Mouse (Mus musculus): ENCODE results near the gene Phxr2. TPM values are rescaled to one million over a fixed set of nuclear protein-coding genes. Genes with fewer than 3 reads are reported as not detected.
"Not testable (repeated sequence)": the region's sequence is repeated elsewhere in the genome, so short reads cannot be mapped to it uniquely, and the experiment has no call there.

Phxr2 gene
- polyA plus RNA-seq, 1 experiment from 2014 or later, result 0.16 TPM

GRCm38 (mm10) chr10:99157697-99158096 lies 31.6 kb upstream of the Phxr2 start:
- 95% methylated on average over 10 of the region's 10 CpGs for WGBS
- not testable (repeated sequence) for H3K9ac ChIP-seq; H3K27me3 ChIP-seq (replicated peaks); H3K4me2 ChIP-seq (replicated peaks); H3K27ac ChIP-seq; H3K4me1 ChIP-seq; H3K4me3 ChIP-seq; H3K36me3 ChIP-seq; ATAC-seq (ENCODE audit: low FRiP score, low read depth); H3K9me3 ChIP-seq

- WGBS, result 90% methylated on average over 5 of the region's 5 CpGs
- Histone ChIP-seq H3K36me3 (peaks cover 5% of the 10 kb centered on the region), H3K4me2 (replicated peaks) (no peak overlapping the region), H3K9ac (no peak overlapping the region), H3K27me3 (replicated peaks) (no peaks in the 10 kb centered on the region), H3K27ac (no peak overlapping the region), H3K9me3 (no peaks in the 10 kb centered on the region), H3K4me3 (no peak overlapping the region), H3K4me1 (no peaks in the 10 kb centered on the region)
- no peak for ATAC-seq (ENCODE audit: low FRiP score, low read depth)
These were observed 30.7 kb upstream of the Phxr2 start for GRCm38 (mm10) chr10:99156808-99157207.

- no peak for ATAC-seq (ENCODE audit: low FRiP score, low read depth)
- no peaks in the 10 kb centered on the region for H3K9me3 ChIP-seq
- no peak overlapping the region for H3K9ac ChIP-seq
- no peak overlapping the region for H3K4me2 ChIP-seq (replicated peaks)
- peaks cover 7% of the 10 kb centered on the region for H3K36me3 ChIP-seq
- no peaks in the 10 kb centered on the region for H3K4me1 ChIP-seq
- H3K27me3 ChIP-seq (replicated peaks), result no peaks in the 10 kb centered on the region
- H3K4me3 ChIP-seq, result no peak overlapping the region
- 90% methylated on average over 8 of the region's 8 CpGs for WGBS
- H3K27ac ChIP-seq, result no peak overlapping the region
These were observed 28.5 kb upstream of the Phxr2 start for GRCm38 (mm10) chr10:99154635-99155034.

GRCm38 (mm10) chr10:99152063-99152462 lies 25.9 kb upstream of the Phxr2 start:
- H3K4me1 ChIP-seq, result no peaks in the 10 kb centered on the region
- H3K9ac ChIP-seq, result no peak overlapping the region
- ATAC-seq (ENCODE audit: low FRiP score, low read depth), result no peak
- H3K36me3 ChIP-seq, result peaks cover 11% of the 10 kb centered on the region
- no peaks in the 10 kb centered on the region for H3K27me3 ChIP-seq (replicated peaks)
- no peaks in the 10 kb centered on the region for H3K9me3 ChIP-seq
- WGBS, result 91% methylated on average over 6 of the region's 6 CpGs
- H3K4me3 ChIP-seq, result no peak overlapping the region
- H3K4me2 ChIP-seq (replicated peaks), result no peak overlapping the region
- H3K27ac ChIP-seq, result no peak overlapping the region

GRCm38 (mm10) chr10:99151580-99151979 lies 25.5 kb upstream of the Phxr2 start:
- Histone ChIP-seq H3K4me3 (no peak overlapping the region), H3K27ac (no peak overlapping the region), H3K9ac (no peak overlapping the region), H3K4me1 (no peaks in the 10 kb centered on the region), H3K4me2 (replicated peaks) (no peak overlapping the region), H3K36me3 (peaks cover 11% of the 10 kb centered on the region), H3K27me3 (replicated peaks) (no peaks in the 10 kb centered on the region), H3K9me3 (no peaks in the 10 kb centered on the region)
- no peak for ATAC-seq (ENCODE audit: low FRiP score, low read depth)
- WGBS, result 96% methylated on average over 1 of the region's 1 CpGs

GRCm38 (mm10) chr10:99150016-99150415 lies 23.9 kb upstream of the Phxr2 start:
- WGBS, result 95% methylated on average over 6 of the region's 6 CpGs
- Histone ChIP-seq H3K9me3 (no peaks in the 10 kb centered on the region), H3K4me2 (replicated peaks) (no peak overlapping the region), H3K9ac (no peak overlapping the region), H3K27ac (no peak overlapping the region), H3K36me3 (peaks cover 11% of the 10 kb centered on the region), H3K4me3 (no peak overlapping the region), H3K4me1 (no peaks in the 10 kb centered on the region), H3K27me3 (replicated peaks) (no peaks in the 10 kb centered on the region)
- no peak for ATAC-seq (ENCODE audit: low FRiP score, low read depth)

- no peak overlapping the region for H3K9ac ChIP-seq
- no peaks in the 10 kb centered on the region for H3K4me1 ChIP-seq
- H3K9me3 ChIP-seq, result no peaks in the 10 kb centered on the region
- no peak overlapping the region for H3K27ac ChIP-seq
- no peaks in the 10 kb centered on the region for H3K27me3 ChIP-seq (replicated peaks)
- no peak overlapping the region for H3K4me2 ChIP-seq (replicated peaks)
- no peak overlapping the region for H3K4me3 ChIP-seq
- no peak for ATAC-seq (ENCODE audit: low FRiP score, low read depth)
- peaks cover 14% of the 10 kb centered on the region for H3K36me3 ChIP-seq
- 95% methylated on average over 8 of the region's 8 CpGs for WGBS
These were observed 20.5 kb upstream of the Phxr2 start for GRCm38 (mm10) chr10:99146596-99146995.

- H3K9me3 ChIP-seq, result no peaks in the 10 kb centered on the region
- no peak for ATAC-seq (ENCODE audit: low FRiP score, low read depth)
- H3K27ac ChIP-seq, result no peak overlapping the region
- no peaks in the 10 kb centered on the region for H3K27me3 ChIP-seq (replicated peaks)
- no peak overlapping the region for H3K4me3 ChIP-seq
- H3K9ac ChIP-seq, result no peak overlapping the region
- no peak overlapping the region for H3K4me2 ChIP-seq (replicated peaks)
- H3K4me1 ChIP-seq, result no peaks in the 10 kb centered on the region
- WGBS, result 85% methylated on average over 8 of the region's 8 CpGs
- peaks cover 14% of the 10 kb centered on the region for H3K36me3 ChIP-seq
These were observed 19.5 kb upstream of the Phxr2 start for GRCm38 (mm10) chr10:99145611-99146010.

GRCm38 (mm10) chr10:99136337-99136736 lies 10.2 kb upstream of the Phxr2 start:
- WGBS, result 75% methylated on average over 5 of the region's 5 CpGs

GRCm38 (mm10) chr10:99133321-99133875 lies 7.3 kb upstream of the Phxr2 start:
- Histone ChIP-seq H3K27ac (no peak overlapping the region), H3K27me3 (replicated peaks) (no peaks in the 10 kb centered on the region), H3K36me3 (peaks cover 21% of the 10 kb centered on the region), H3K4me2 (replicated peaks) (no peak overlapping the region), H3K4me1 (peaks cover 8% of the 10 kb centered on the region), H3K9me3 (no peaks in the 10 kb centered on the region), H3K9ac (no peak overlapping the region), H3K4me3 (no peak overlapping the region)
- 97% methylated on average over 16 of the region's 16 CpGs for WGBS
- ATAC-seq (ENCODE audit: low FRiP score, low read depth), result no peak

More at GRCm38 (mm10) chr10:99136337-99136736, 10.2 kb upstream of the Phxr2 start:
- ATAC-seq (ENCODE audit: low FRiP score, low read depth), result no peak
- no peaks in the 10 kb centered on the region for H3K9me3 ChIP-seq
- peaks cover 20% of the 10 kb centered on the region for H3K36me3 ChIP-seq
- H3K27me3 ChIP-seq (replicated peaks), result no peaks in the 10 kb centered on the region
- H3K4me1 ChIP-seq, result peaks cover 3% of the 10 kb centered on the region; the same call in 1 of the 2 replicates
- H3K27ac ChIP-seq, result no peak overlapping the region
- H3K9ac ChIP-seq, result no peak overlapping the region
- H3K4me3 ChIP-seq, result no peak overlapping the region
- H3K4me2 ChIP-seq (replicated peaks), result no peak overlapping the region

GRCm38 (mm10) chr10:99132595-99133272 lies 6.6 kb upstream of the Phxr2 start:
- Histone ChIP-seq H3K9ac (no peak overlapping the region), H3K36me3 (peaks cover 20% of the 10 kb centered on the region), H3K4me1 (peaks cover 8% of the 10 kb centered on the region), H3K4me3 (no peak overlapping the region), H3K27ac (no peak overlapping the region), H3K9me3 (no peaks in the 10 kb centered on the region), H3K27me3 (replicated peaks) (no peaks in the 10 kb centered on the region), H3K4me2 (replicated peaks) (no peak overlapping the region)
- 93% methylated on average over 11 of the region's 11 CpGs for WGBS
- no peak for ATAC-seq (ENCODE audit: low FRiP score, low read depth)

GRCm38 (mm10) chr10:99132189-99132588 lies 6.1 kb upstream of the Phxr2 start:
- peaks cover 20% of the 10 kb centered on the region for H3K36me3 ChIP-seq
- no peak; the same call in 1 of the 2 replicates for ATAC-seq (ENCODE audit: low FRiP score, low read depth)

GRCm38 (mm10) chr10:99131298-99131697 lies 5.2 kb upstream of the Phxr2 start:
- H3K4me2 ChIP-seq (replicated peaks), result no peak overlapping the region
- ATAC-seq (ENCODE audit: low FRiP score, low read depth), result no peak; the same call in 1 of the 2 replicates
- no peaks in the 10 kb centered on the region for H3K9me3 ChIP-seq
- H3K4me1 ChIP-seq, result peaks cover 8% of the 10 kb centered on the region
- no peaks in the 10 kb centered on the region for H3K27me3 ChIP-seq (replicated peaks)
- H3K9ac ChIP-seq, result no peak overlapping the region
- no peak overlapping the region for H3K4me3 ChIP-seq
- WGBS, result 45% methylated on average over 5 of the region's 5 CpGs
- peaks cover 25% of the 10 kb centered on the region for H3K36me3 ChIP-seq
- H3K27ac ChIP-seq, result no peak overlapping the region

More at GRCm38 (mm10) chr10:99132189-99132588, 6.1 kb upstream of the Phxr2 start:
- H3K27me3 ChIP-seq (replicated peaks), result no peaks in the 10 kb centered on the region
- H3K9ac ChIP-seq, result no peak overlapping the region
- peaks cover 8% of the 10 kb centered on the region for H3K4me1 ChIP-seq
- 78% methylated on average over 6 of the region's 6 CpGs for WGBS
- no peaks in the 10 kb centered on the region for H3K9me3 ChIP-seq
- H3K27ac ChIP-seq, result no peak overlapping the region
- H3K4me3 ChIP-seq, result no peak overlapping the region
- H3K4me2 ChIP-seq (replicated peaks), result no peak overlapping the region
